Mouse (Mus musculus) brain, adult 2 months (tissue): ENCODE data around the gene Trex1.
A peak's percentile ranks its signal among the peaks of the same experiment; 100 is the strongest.

Experiments used
- DNase-seq: peaks from one replicate; pipeline ENCODE4 v3.0.0; 2011; ENCODE audit warnings: low read depth, low spot score

Trex1 gene

GRCm38 (mm10) chr9:109087987-109088386 lies 28.5 kb upstream of the Trex1 start:
- DNase-seq = peak; percentile 67

- DNase-seq = peak; percentile 64
These were observed 25.4 kb upstream of the Trex1 start for GRCm38 (mm10) chr9:109084922-109085321.

- peak; percentile 97 for DNase-seq
These were observed 22.7 kb upstream of the Trex1 start, which contains the start of the genes Ccdc51 and Tma7 for GRCm38 (mm10) chr9:109082124-109082800. TSS of gene Ccdc51 (plus strand) at chr9:109082493. TSS of gene Tma7 (minus strand) at chr9:109082587.

- no peak for DNase-seq
These were observed 22.2 kb upstream of the Trex1 start for GRCm38 (mm10) chr9:109081749-109082123.

- DNase-seq = no peak
These were observed 21.0 kb upstream of the Trex1 start for GRCm38 (mm10) chr9:109080516-109080915.

GRCm38 (mm10) chr9:109073661-109074573 lies 14.4 kb upstream of the Trex1 start, which contains the start of gene Atrip:
TSS of gene Atrip (minus strand) at chr9:109074124.
- peak; percentile 98 for DNase-seq

- no peak for DNase-seq
These were observed 8.7 kb upstream of the Trex1 start for GRCm38 (mm10) chr9:109068095-109068735.

GRCm38 (mm10) chr9:109060898-109061295 lies 1.4 kb upstream of the Trex1 start:
- DNase-seq = no peak

GRCm38 (mm10) chr9:109060184-109060897 lies 807 bp upstream of the Trex1 start:
- DNase-seq = no peak

- DNase-seq = no peak
These were observed 1.3 kb downstream of the Trex1 start for GRCm38 (mm10) chr9:109058006-109058765.

- no peak for DNase-seq
These were observed 2.0 kb downstream of the Trex1 start for GRCm38 (mm10) chr9:109057543-109057942.

- DNase-seq = no peak
These were observed 2.6 kb downstream of the Trex1 start for GRCm38 (mm10) chr9:109056916-109057315.

- DNase-seq = no peak
These were observed 3.3 kb downstream of the Trex1 start for GRCm38 (mm10) chr9:109056081-109056690.

- DNase-seq = peak; percentile 52
These were observed 4.1 kb downstream of the Trex1 start for GRCm38 (mm10) chr9:109055271-109056030.

- DNase-seq = peak; percentile 95
These were observed 4.8 kb downstream of the Trex1 start for GRCm38 (mm10) chr9:109054712-109055111.

GRCm38 (mm10) chr9:109053851-109054250 lies 5.7 kb downstream of the Trex1 start:
- no peak for DNase-seq

GRCm38 (mm10) chr9:109053366-109053765 lies 6.2 kb downstream of the Trex1 start:
- DNase-seq = no peak

GRCm38 (mm10) chr9:109052490-109053260 lies 6.9 kb downstream of the Trex1 start:
- no peak for DNase-seq
